Mouse (Mus musculus): ENCODE results near the gene Topors.

DNA sequence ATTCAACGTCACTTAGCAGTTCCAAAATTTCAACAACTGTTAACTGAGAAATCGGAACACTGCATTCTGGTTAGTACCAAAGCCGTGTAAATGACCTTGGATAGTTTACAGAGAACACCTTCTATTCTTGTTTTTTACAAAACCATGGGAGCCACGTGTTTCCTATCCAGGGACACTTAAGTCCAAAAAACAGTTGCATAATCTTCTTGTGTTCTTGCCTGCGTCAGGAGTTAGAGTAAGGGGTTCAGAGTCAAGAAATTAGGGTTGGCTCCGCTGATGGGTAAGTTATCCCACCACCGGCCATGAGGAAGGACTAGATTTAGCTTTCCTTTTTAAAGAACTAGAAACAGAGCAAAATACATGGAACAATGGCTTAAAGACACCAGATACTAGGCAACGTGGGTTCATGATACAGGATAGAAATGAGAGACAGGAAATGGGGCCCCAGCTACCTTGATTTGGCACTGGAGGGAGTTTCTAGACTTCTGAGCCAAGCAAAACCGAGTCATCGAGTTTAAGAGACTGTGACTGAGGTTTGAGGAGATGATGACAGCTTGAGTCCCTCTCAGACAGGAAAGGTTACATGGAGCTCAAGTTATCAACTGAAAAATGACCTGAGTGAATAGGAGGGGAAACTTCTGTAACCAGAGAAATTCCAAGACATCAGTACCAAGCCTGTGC, 32.9 kb upstream of the Topors start:
- TF ChIP-seq POLR2AphosphoS2 (IDR thresholded peaks at IDR 0.05; ENCODE audit: insufficient read length, low read depth) (no peak), USF1 (IDR thresholded peaks at IDR 0.05; ENCODE audit: low read depth) (no peak), MYOD1 (IDR thresholded peaks at IDR 0.05; ENCODE audit: control insufficient read depth in 1 of 3, insufficient read length in 2 of 3, low read depth in 2 of 3) (no peak), TCF12 (IDR thresholded peaks at IDR 0.05; ENCODE audit: insufficient read depth, poor library complexity, severe bottlenecking) (no peak), MAX (IDR thresholded peaks at IDR 0.05; ENCODE audit: low read depth) (no peak), E2F4 (IDR thresholded peaks at IDR 0.05; ENCODE audit: insufficient read depth) (no peak), POLR2A (IDR thresholded peaks at IDR 0.05; ENCODE audit: insufficient read length, low read depth) (no peak), MYOG (IDR thresholded peaks at IDR 0.05; ENCODE audit: control insufficient read depth in 1 of 3, insufficient read depth in 1 of 3, insufficient read length in 2 of 3, low read depth in 2 of 3) (no peak), TCF3 (IDR thresholded peaks at IDR 0.05; ENCODE audit: insufficient read length, low read depth) (no peak), CEBPB (IDR thresholded peaks at IDR 0.05; ENCODE audit: insufficient read depth, poor library complexity, severe bottlenecking) (no peak), SRF (IDR thresholded peaks at IDR 0.05; ENCODE audit: control insufficient read depth, insufficient read length, low read depth) (no peak), REST (IDR thresholded peaks at IDR 0.05; ENCODE audit: insufficient read depth, insufficient read length) (no peak)
